Mouse (Mus musculus): ENCODE data around the gene Smdt1. TPM values are rescaled to one million over a fixed set of nuclear protein-coding genes. Genes with fewer than 3 reads are reported as not detected.

The Smdt1 gene
- total RNA-seq, 2 experiments from 2014 or later = 116 to 123 TPM

DNA sequence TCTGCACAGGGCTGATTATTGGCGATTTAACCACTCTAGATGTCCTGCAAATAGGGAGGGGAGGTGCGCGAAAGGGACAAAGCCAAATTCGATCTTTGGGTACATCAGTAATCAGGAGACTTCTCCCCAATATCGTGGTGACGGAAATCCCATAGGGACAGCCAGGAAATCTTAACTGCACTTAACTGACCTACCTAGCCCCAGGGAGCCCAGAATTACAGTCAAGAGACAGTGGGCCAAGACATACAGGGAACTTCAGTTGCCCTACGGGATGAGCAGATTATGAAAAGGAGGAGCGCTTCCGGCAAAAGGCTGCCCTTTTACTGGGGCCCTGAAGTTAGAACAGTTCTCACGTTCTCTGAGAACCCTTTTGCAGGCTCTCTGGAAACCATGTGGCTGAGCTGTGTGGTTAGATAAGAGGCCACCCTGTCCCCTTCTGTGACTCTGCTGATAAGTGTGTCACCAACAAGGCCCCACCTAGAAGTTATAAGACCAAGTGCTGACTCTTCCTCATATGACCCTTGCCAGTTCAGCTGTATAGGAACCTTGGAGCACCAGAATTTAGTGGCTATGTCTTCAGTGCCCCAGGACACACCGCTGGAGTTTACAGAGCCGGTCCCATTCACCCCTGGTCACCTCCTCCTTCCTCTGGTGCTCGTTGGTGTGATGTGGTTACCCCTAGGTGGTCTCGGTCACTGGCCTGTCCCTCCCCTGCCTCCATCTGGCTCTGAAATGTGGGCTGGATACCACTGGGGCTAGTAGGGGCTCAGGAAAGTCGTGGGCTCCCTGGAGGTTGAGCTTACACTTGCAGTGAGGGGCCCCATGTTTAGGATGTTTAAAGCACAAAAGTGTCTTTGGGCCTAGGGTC, 3.1 kb downstream of the Smdt1 start:
- intact Hi-C loops (cut with DNase I) = loop anchor here (10.0 kb wide), 1 partner anchor 177 kb away; no protein-coding TSS in a partner anchor
- DNase-seq = no peak

GRCm38 (mm10) chr15:82342543-82342935, 3.8 kb downstream of the Smdt1 start:
- DNase-seq = no peak
- intact Hi-C loops (cut with DNase I) = loop anchor here (10.0 kb wide), 1 partner anchor 178 kb away; no protein-coding TSS in a partner anchor

- no peak for DNase-seq
- intact Hi-C loops (cut with DNase I) = loop anchor here (10.0 kb wide), 1 partner anchor 179 kb away; no protein-coding TSS in a partner anchor
These were observed 4.9 kb downstream of the Smdt1 start for GRCm38 (mm10) chr15:82343368-82344287.

DNA sequence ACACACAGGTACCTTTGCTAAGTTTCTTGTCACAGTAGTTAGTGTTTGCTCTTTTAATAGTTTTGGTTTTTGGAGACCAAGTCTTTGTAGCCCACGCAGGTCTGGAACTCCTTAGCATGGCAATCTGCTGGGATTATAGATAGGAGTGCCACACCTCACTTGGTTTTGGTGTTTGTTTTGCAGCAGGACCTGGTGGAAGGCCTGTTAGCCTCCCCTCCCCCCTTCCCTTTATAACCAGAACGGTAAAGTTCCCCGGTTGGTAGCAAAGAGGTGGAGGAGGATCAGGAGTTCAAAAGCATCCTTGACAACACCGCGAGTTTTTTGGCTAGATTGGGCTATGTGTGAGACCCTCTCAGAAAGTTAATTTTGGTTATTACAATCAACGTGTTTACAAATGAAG, 6.2 kb downstream of the Smdt1 start:
- no peak for DNase-seq
- intact Hi-C loops (cut with DNase I) = loop anchor here (10.0 kb wide), 1 partner anchor 180 kb away; no protein-coding TSS in a partner anchor

GRCm38 (mm10) chr15:82345820-82346470, 7.2 kb downstream of the Smdt1 start:
- intact Hi-C loops (cut with DNase I) = loop anchor here (10.0 kb wide), 1 partner anchor 181 kb away; no protein-coding TSS in a partner anchor
- peak; percentile 96 to 97 for DNase-seq

DNA sequence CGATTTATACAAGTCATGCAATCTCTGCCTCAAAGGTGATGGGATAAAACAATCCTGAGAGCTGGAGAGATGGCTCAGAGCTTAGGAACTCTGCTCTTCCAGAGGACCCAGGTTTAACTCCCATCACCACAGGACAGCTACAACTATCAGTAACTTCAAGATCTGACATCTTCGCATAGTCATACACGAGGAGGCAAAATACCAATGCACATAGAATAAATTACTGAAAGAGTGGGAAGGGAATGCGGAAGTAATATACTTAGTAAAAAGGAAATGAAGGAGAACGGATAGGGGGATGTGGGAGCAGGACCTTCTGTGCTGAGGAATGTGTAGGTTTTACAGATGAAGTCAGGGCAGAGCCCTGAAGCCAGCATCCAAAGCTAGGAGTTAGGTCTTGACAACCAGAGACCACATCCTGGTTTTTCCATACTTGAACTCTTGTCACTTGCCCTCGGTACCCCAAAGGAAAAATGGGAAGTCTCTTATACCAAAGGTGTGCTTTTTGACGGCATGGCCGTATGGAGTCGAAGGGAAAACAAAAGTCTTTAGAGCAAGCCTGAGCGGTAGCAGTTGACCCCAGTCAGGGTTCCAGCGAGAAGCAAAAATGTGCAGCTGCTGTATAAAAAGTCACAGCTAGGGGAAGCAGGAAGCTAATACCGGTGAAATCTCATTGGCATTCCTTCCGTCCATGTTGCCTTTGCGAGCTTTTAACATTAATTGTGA, 8.0 kb downstream of the Smdt1 start:
- DNase-seq = no peak

DNA sequence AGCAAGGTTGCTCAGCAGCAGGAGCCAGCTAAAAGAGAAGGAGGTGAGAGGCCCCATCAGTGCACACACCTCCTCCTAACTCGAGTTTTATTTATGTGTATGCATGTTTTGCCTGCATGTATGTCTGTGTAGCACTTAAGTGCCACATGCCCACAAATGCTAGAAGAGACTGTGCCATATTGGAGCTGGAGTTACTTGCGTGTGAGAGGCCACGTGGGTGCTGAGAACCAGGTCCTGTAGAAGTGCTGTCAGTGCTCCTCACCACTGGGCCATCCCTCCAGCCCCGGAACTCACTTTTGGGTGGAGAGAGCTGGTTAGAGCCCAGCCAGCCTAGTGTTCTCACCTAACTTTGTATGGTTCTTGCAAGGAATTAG, 8.5 kb downstream of the Smdt1 start:
- DNase-seq = no peak
- intact Hi-C loops (cut with DNase I) = loop anchor here (10.0 kb wide), 1 partner anchor 182 kb away; no protein-coding TSS in a partner anchor

More for the DNA sequence above, 8.0 kb downstream of the Smdt1 start:
- intact Hi-C loops (cut with DNase I) = loop anchor here (10.0 kb wide), 1 partner anchor 182 kb away; no protein-coding TSS in a partner anchor

DNA sequence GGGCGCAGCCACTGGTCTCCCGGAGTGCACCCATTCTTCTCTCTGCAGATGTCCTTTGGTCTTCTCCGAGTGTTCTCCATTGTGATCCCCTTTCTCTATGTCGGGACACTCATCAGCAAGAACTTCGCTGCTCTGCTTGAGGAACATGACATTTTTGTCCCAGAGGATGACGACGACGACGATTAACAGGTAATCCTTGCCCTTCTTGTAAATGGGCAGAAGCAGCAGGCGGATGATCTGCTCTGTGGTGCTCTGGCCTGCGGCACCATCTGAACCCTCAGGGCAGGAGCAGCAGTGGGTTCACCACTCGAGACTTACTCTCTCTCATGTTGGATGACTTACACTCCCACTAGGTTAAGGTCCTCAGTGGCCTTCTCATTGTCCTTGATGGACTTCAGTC, 9.1 kb downstream of the Smdt1 start:
- no peak for DNase-seq
- intact Hi-C loops (cut with DNase I) = loop anchor here (10.0 kb wide), 1 partner anchor 183 kb away; no protein-coding TSS in a partner anchor

GRCm38 (mm10) chr15:82348258-82348998, 9.7 kb downstream of the Smdt1 start:
- DNase-seq = no peak
- intact Hi-C loops (cut with DNase I) = loop anchor here (10.0 kb wide), 1 partner anchor 184 kb away; no protein-coding TSS in a partner anchor

DNA sequence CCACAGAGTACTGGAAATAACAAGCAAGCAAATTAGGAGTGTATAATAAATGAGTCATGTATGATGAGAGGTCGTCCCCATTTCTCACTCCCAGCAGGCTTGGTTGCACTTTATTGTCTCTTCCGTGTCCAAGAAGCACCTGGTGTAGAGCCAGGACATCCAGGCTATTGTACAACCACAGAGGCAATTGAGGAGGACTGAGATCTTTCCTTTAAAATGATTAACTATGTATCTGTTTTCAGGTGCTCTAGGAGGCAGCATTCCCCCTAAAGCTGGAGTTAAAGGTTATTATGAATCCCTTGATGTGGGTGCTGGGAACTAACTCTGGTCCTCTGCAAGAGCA, 10.2 kb downstream of the Smdt1 start:
- intact Hi-C loops (cut with DNase I) = loop anchor here (10.0 kb wide), 1 partner anchor 184 kb away; no protein-coding TSS in a partner anchor
- no peak for DNase-seq

DNA sequence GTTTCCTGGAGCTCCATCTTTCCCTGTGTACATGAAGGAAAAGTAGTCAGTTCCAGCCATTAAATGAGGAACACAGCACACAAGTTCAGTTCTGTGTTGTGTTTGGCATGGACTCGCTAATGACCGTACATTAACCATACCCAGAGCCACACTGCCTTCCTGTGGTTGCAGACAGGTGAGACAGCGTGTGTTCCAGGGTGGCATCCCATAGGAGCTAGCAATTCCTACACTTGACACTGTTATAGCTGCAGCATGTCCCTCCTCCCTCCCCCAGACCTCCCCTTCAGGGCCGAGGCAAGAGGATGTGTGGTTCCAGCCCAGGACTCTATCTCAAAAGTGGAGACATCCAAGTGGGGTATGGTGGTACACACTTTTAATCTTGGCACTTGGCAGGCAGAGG, 11.6 kb downstream of the Smdt1 start:
- intact Hi-C loops (cut with DNase I) = no loop called here
- DNase-seq = no peak

GRCm38 (mm10) chr15:82351480-82351879, 12.7 kb downstream of the Smdt1 start:
- DNase-seq = no peak
- intact Hi-C loops (cut with DNase I) = no loop called here

DNA sequence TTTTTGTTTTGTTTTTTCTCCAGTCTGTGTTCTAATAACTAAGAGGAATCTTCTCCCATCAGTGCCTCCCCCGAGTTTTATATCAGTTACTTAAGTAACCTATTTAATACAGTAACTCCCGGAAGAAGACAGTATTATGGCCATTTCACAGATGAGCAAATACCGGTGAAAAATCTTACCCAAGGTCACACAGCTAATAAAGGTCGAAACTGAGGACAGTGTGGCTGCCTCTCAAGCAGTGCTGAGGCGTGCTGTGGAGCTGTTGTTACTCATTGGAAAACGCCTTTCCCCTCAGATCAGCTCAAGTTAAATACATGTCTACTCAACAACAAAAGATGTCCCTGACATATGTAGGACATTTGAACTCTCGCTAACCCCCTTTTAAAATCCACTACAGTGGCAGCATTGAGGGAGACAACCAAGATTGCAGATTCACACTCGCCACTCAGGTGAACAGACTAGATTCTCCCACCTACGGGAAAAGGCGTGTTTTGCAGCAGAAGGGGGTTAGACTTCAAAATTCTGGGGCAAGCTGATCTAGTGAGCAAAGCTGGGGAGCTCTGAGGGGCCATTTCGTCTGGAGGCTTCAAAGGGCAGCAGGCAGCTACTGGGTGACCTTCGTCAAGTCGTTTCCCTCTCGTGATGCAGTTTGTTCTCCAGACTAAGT, 14.5 kb downstream of the Smdt1 start:
- intact Hi-C loops (cut with DNase I) = no loop called here
- DNase-seq = no peak

GRCm38 (mm10) chr15:82353745-82354113, 15.0 kb downstream of the Smdt1 start:
- intact Hi-C loops (cut with DNase I) = loop anchor here (2.0 kb wide), 1 partner anchor 63 kb away; no protein-coding TSS in a partner anchor
- DNase-seq = no peak

- peak; percentile 91 to 98 for DNase-seq
These were observed 15.6 kb downstream of the Smdt1 start, which contains the start of gene Ndufa6 for GRCm38 (mm10) chr15:82354126-82354945. TSS of gene Ndufa6 (minus strand) at chr15:82354322.

GRCm38 (mm10) chr15:82358431-82359260, 19.9 kb downstream of the Smdt1 start:
- no peak for DNase-seq
- intact Hi-C loops (cut with DNase I) = no loop called here

More at GRCm38 (mm10) chr15:82354126-82354945, 15.6 kb downstream of the Smdt1 start, which contains the start of gene Ndufa6:
- intact Hi-C loops (cut with DNase I) = loop anchor here (2.0 kb wide), 1 partner anchor 62 kb away; no protein-coding TSS in a partner anchor

Data from gastrocnemius, postnatal 36 days (tissue).